Mouse (Mus musculus): ENCODE measurements around the gene Inip. TPM values are rescaled to one million over a fixed set of nuclear protein-coding genes. Genes with fewer than 3 reads are reported as not detected.
A peak's percentile ranks its signal among the peaks of the same experiment; 100 is the strongest.

The Inip gene
- polyA plus RNA-seq, 1 experiment from 2014 or later: 94.3 TPM

GRCm38 (mm10) chr4:59817790-59818189 is 16.4 kb upstream of the Inip start:
- ATAC-seq (ENCODE audit: low FRiP score): no peak

GRCm38 (mm10) chr4:59816477-59816876 is 15.1 kb upstream of the Inip start:
- Histone ChIP-seq H3K9ac (ENCODE audit: low read depth, low read length) (no peak overlapping the region), H3K9me3 (ENCODE audit: control insufficient read depth, low read length) (no peaks in the 10 kb centered on the region), H3K36me3 (ENCODE audit: control insufficient read depth, insufficient read depth, low read length) (no peaks in the 10 kb centered on the region), H3K4me1 (replicated peaks; ENCODE audit: control insufficient read depth, insufficient read depth, low read length) (peaks cover 4% of the 10 kb centered on the region), H3K4me2 (replicated peaks; ENCODE audit: low read depth, low read length) (no peak overlapping the region), H3K27me3 (ENCODE audit: control insufficient read depth, insufficient read depth, low read length) (no peaks in the 10 kb centered on the region), H3K27ac (ENCODE audit: low read depth, low read length) (no peak overlapping the region), H3K4me3 (ENCODE audit: low read depth, low read length) (no peak overlapping the region)
- DNase-seq (ENCODE audit: low spot score) (no peak), ATAC-seq (ENCODE audit: low FRiP score) (no peak)
- 84% methylated on average over 9 of the region's 9 CpGs for WGBS

More at GRCm38 (mm10) chr4:59817790-59818189, 16.4 kb upstream of the Inip start:
- Histone ChIP-seq H3K36me3 (ENCODE audit: control insufficient read depth, insufficient read depth, low read length) (no peaks in the 10 kb centered on the region), H3K4me3 (ENCODE audit: low read depth, low read length) (no peak overlapping the region), H3K4me2 (replicated peaks; ENCODE audit: low read depth, low read length) (no peak overlapping the region), H3K9me3 (ENCODE audit: control insufficient read depth, low read length) (no peaks in the 10 kb centered on the region), H3K27me3 (ENCODE audit: control insufficient read depth, insufficient read depth, low read length) (no peaks in the 10 kb centered on the region), H3K9ac (ENCODE audit: low read depth, low read length) (no peak overlapping the region), H3K27ac (ENCODE audit: low read depth, low read length) (no peak overlapping the region), H3K4me1 (replicated peaks; ENCODE audit: control insufficient read depth, insufficient read depth, low read length) (peaks cover 4% of the 10 kb centered on the region)
- WGBS: 70% methylated on average over 5 of the region's 5 CpGs
- DNase-seq (ENCODE audit: low spot score): no peak

- Histone ChIP-seq H3K4me2 (replicated peaks; ENCODE audit: low read depth, low read length) (no peak overlapping the region), H3K27ac (ENCODE audit: low read depth, low read length) (no peak overlapping the region), H3K36me3 (ENCODE audit: control insufficient read depth, insufficient read depth, low read length) (no peaks in the 10 kb centered on the region), H3K4me1 (replicated peaks; ENCODE audit: control insufficient read depth, insufficient read depth, low read length) (peaks cover 4% of the 10 kb centered on the region), H3K9ac (ENCODE audit: low read depth, low read length) (no peak overlapping the region), H3K9me3 (ENCODE audit: control insufficient read depth, low read length) (no peaks in the 10 kb centered on the region), H3K4me3 (ENCODE audit: low read depth, low read length) (no peak overlapping the region), H3K27me3 (ENCODE audit: control insufficient read depth, insufficient read depth, low read length) (no peaks in the 10 kb centered on the region)
- WGBS: 68% methylated on average over 5 of the region's 5 CpGs
- DNase-seq (ENCODE audit: low spot score) (no peak), ATAC-seq (ENCODE audit: low FRiP score) (no peak)
Observed at GRCm38 (mm10) chr4:59816016-59816415, 14.6 kb upstream of the Inip start.

GRCm38 (mm10) chr4:59815121-59815810 is 13.9 kb upstream of the Inip start:
- WGBS: 90% methylated on average over 4 of the region's 4 CpGs
- H3K4me2 ChIP-seq (replicated peaks; ENCODE audit: low read depth, low read length): no peak overlapping the region
- peaks cover 4% of the 10 kb centered on the region for H3K4me1 ChIP-seq (replicated peaks; ENCODE audit: control insufficient read depth, insufficient read depth, low read length)
- no peak for DNase-seq (ENCODE audit: low spot score)
- H3K36me3 ChIP-seq (ENCODE audit: control insufficient read depth, insufficient read depth, low read length): no peaks in the 10 kb centered on the region
- H3K4me3 ChIP-seq (ENCODE audit: low read depth, low read length): no peak overlapping the region
- no peak for ATAC-seq (ENCODE audit: low FRiP score)
- H3K9ac ChIP-seq (ENCODE audit: low read depth, low read length): no peak overlapping the region
- H3K9me3 ChIP-seq (ENCODE audit: control insufficient read depth, low read length): no peaks in the 10 kb centered on the region
- H3K27ac ChIP-seq (ENCODE audit: low read depth, low read length): no peak overlapping the region
- H3K27me3 ChIP-seq (ENCODE audit: control insufficient read depth, insufficient read depth, low read length): no peaks in the 10 kb centered on the region

- H3K9me3 ChIP-seq (ENCODE audit: control insufficient read depth, low read length): no peaks in the 10 kb centered on the region
- H3K27ac ChIP-seq (ENCODE audit: low read depth, low read length): no peak overlapping the region
- DNase-seq (ENCODE audit: low spot score): no peak
- no peak overlapping the region for H3K4me2 ChIP-seq (replicated peaks; ENCODE audit: low read depth, low read length)
- no peaks in the 10 kb centered on the region for H3K36me3 ChIP-seq (ENCODE audit: control insufficient read depth, insufficient read depth, low read length)
- H3K4me1 ChIP-seq (replicated peaks; ENCODE audit: control insufficient read depth, insufficient read depth, low read length): peaks cover 1% of the 10 kb centered on the region
- H3K4me3 ChIP-seq (ENCODE audit: low read depth, low read length): no peak overlapping the region
- H3K27me3 ChIP-seq (ENCODE audit: control insufficient read depth, insufficient read depth, low read length): no peaks in the 10 kb centered on the region
- no peak overlapping the region for H3K9ac ChIP-seq (ENCODE audit: low read depth, low read length)
- 87% methylated on average over 7 of the region's 7 CpGs for WGBS
- ATAC-seq (ENCODE audit: low FRiP score): no peak
Observed at GRCm38 (mm10) chr4:59814094-59814493, 12.7 kb upstream of the Inip start.

- no peaks in the 10 kb centered on the region for H3K4me1 ChIP-seq (replicated peaks; ENCODE audit: control insufficient read depth, insufficient read depth, low read length)
- no peak for DNase-seq (ENCODE audit: low spot score)
- H3K27me3 ChIP-seq (ENCODE audit: control insufficient read depth, insufficient read depth, low read length): no peaks in the 10 kb centered on the region
- no peaks in the 10 kb centered on the region for H3K9me3 ChIP-seq (ENCODE audit: control insufficient read depth, low read length)
- no peaks in the 10 kb centered on the region for H3K36me3 ChIP-seq (ENCODE audit: control insufficient read depth, insufficient read depth, low read length)
- H3K27ac ChIP-seq (ENCODE audit: low read depth, low read length): no peak overlapping the region
- 72% methylated on average over 5 of the region's 5 CpGs for WGBS
- H3K4me3 ChIP-seq (ENCODE audit: low read depth, low read length): no peak overlapping the region
- no peak overlapping the region for H3K9ac ChIP-seq (ENCODE audit: low read depth, low read length)
- H3K4me2 ChIP-seq (replicated peaks; ENCODE audit: low read depth, low read length): no peak overlapping the region
- ATAC-seq (ENCODE audit: low FRiP score): no peak
Observed at GRCm38 (mm10) chr4:59808396-59808795, 7.0 kb upstream of the Inip start.

- DNase-seq (ENCODE audit: low spot score): no peak
- Histone ChIP-seq H3K9me3 (ENCODE audit: control insufficient read depth, low read length) (no peaks in the 10 kb centered on the region), H3K4me1 (replicated peaks; ENCODE audit: control insufficient read depth, insufficient read depth, low read length) (no peaks in the 10 kb centered on the region), H3K36me3 (ENCODE audit: control insufficient read depth, insufficient read depth, low read length) (no peaks in the 10 kb centered on the region), H3K27ac (ENCODE audit: low read depth, low read length) (no peak overlapping the region), H3K4me2 (replicated peaks; ENCODE audit: low read depth, low read length) (peak overlapping the region; percentile 72), H3K27me3 (ENCODE audit: control insufficient read depth, insufficient read depth, low read length) (no peaks in the 10 kb centered on the region), H3K4me3 (ENCODE audit: low read depth, low read length) (peak overlapping the region; percentile 71), H3K9ac (ENCODE audit: low read depth, low read length) (no peak overlapping the region; the same call in 1 of the 2 replicates)
- ATAC-seq (ENCODE audit: low FRiP score): no peak
- 66% methylated on average over 2 of the region's 2 CpGs for WGBS
Observed at GRCm38 (mm10) chr4:59807521-59807920, 6.1 kb upstream of the Inip start.

- no peaks in the 10 kb centered on the region for H3K9me3 ChIP-seq (ENCODE audit: control insufficient read depth, low read length)
- peak overlapping the region; percentile 81; the same call in 1 of the 2 replicates for H3K9ac ChIP-seq (ENCODE audit: low read depth, low read length)
- peak overlapping the region; percentile 71 for H3K4me3 ChIP-seq (ENCODE audit: low read depth, low read length)
- H3K4me2 ChIP-seq (replicated peaks; ENCODE audit: low read depth, low read length): peak overlapping the region; percentile 72
- ATAC-seq (ENCODE audit: low FRiP score) (no peak; the same call in 1 of the 2 replicates), DNase-seq (ENCODE audit: low spot score) (no peak)
- no peaks in the 10 kb centered on the region for H3K27me3 ChIP-seq (ENCODE audit: control insufficient read depth, insufficient read depth, low read length)
- H3K36me3 ChIP-seq (ENCODE audit: control insufficient read depth, insufficient read depth, low read length): no peaks in the 10 kb centered on the region
- 1% methylated on average over 9 of the region's 9 CpGs for WGBS
- H3K4me1 ChIP-seq (replicated peaks; ENCODE audit: control insufficient read depth, insufficient read depth, low read length): no peaks in the 10 kb centered on the region
- peak overlapping the region; percentile 78 for H3K27ac ChIP-seq (ENCODE audit: low read depth, low read length)
Observed at GRCm38 (mm10) chr4:59806879-59807195, 5.4 kb upstream of the Inip start.

Measured in hindbrain, embryonic 11.5 days (tissue).